Mouse (Mus musculus): Measurements from ENCODE around the gene Samd13. TPM values are rescaled to one million over a fixed set of nuclear protein-coding genes. Genes with fewer than 3 reads are reported as not detected.

Gene Samd13
- total and polyA plus RNA-seq, 2 experiments from 2014 or later, result 0.46 to 0.89 TPM

DNA sequence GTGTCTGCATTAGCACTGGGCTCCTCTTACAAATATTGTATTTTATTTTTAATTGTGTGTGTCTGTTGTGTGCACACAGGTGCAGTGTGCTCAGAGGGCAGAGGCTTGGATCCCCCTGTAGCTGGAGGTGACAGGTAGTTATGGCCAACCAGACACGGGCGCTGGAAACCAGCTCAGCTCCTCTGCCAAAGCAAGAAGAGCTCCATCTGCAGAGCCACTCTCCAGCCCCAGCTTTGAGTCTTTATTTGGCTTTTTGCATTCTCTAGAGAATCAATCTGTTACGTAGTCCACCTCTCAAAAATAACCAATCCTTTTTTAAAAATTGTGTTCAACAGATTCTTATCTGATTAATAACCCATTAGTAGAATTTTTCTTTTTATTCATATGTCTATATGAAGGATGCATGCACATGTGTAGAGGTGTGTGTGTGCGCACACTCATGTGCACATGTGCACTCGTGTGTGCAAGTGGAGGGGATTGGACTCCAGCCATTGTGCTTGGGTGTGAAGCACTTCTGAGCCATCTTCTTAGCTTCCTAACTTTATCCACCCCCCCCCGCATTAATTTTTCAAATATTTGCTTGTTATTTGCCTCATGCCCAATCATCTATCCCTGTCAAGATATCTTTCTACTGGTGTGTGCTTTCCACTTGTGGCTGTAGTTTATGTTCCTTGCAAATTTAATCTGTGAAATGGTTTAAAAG, 86.0 kb downstream of the Samd13 start:
- ATAC-seq (no peak), DNase-seq (ENCODE audit: low spot score) (no peak)
- Histone ChIP-seq H3K9me3 (ENCODE audit: low read length) (no peaks in the 10 kb centered on the region), H3K27ac (no peak overlapping the region), H3K36me3 (ENCODE audit: insufficient read depth, low read length) (no peaks in the 10 kb centered on the region), H3K27me3 (ENCODE audit: insufficient read depth, low read length) (no peaks in the 10 kb centered on the region), H3K4me2 (ENCODE audit: low read depth, low read length) (no peak overlapping the region), H3K4me1 (ENCODE audit: insufficient read depth, low read length) (no peaks in the 10 kb centered on the region), H3K4me3 (ENCODE audit: low read length) (no peak overlapping the region), H3K9ac (replicated peaks; ENCODE audit: low read length) (no peak overlapping the region)
- 83% methylated on average over 6 of the region's 6 CpGs for WGBS
- TF ChIP-seq CTCF (IDR thresholded peaks at IDR 0.05; ENCODE audit: low read depth), result no peak

DNA sequence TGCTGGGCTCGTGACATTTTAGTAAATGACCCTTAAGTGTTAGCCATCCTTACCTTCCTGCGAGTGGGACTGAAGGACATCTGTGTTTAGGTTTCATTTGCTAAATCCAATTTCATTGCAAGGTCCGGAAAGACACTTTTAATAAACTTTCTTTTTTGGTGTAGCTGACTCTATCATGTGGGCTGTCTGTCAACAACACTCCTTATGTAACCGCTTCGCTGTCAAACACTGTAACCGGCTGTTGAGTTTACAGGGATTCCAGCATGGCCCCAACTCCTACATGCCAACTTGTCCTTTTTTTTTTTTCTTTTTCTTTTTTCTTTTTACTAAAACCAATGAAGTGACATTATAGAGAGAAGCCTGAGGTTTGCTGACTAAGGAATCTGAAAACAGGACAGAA, 87.0 kb downstream of the Samd13 start:
- Histone ChIP-seq H3K4me2 (ENCODE audit: low read depth, low read length) (no peak overlapping the region), H3K36me3 (ENCODE audit: insufficient read depth, low read length) (no peaks in the 10 kb centered on the region), H3K9me3 (ENCODE audit: low read length) (no peaks in the 10 kb centered on the region), H3K4me1 (ENCODE audit: insufficient read depth, low read length) (no peaks in the 10 kb centered on the region), H3K4me3 (ENCODE audit: low read length) (no peak overlapping the region), H3K9ac (replicated peaks; ENCODE audit: low read length) (no peak overlapping the region), H3K27ac (no peak overlapping the region), H3K27me3 (ENCODE audit: insufficient read depth, low read length) (no peaks in the 10 kb centered on the region)
- TF ChIP-seq CTCF (IDR thresholded peaks at IDR 0.05; ENCODE audit: low read depth), result no peak
- ATAC-seq (no peak), DNase-seq (ENCODE audit: low spot score) (no peak)
- 89% methylated on average over 6 of the region's 6 CpGs for WGBS

DNA sequence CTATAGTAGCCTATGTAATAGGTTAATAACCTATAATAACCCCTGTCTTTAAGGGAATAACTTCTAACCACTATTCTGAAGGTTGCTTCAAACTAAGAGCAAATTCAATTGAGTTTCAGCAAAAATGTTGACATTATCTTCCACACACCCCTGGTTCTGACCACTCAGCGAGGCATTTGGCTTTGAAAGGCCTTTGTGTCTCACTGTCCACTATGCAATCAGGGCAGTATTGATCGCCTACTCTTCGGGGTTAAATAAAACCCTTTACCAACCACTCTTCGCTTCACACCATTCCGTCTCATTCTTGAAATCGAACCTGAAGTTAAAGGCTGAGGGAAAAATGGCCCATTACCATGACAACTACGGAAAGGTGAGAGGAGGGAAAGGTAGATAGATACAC, 88.5 kb downstream of the Samd13 start:
- TF ChIP-seq CTCF (IDR thresholded peaks at IDR 0.05; ENCODE audit: low read depth), result no peak
- Histone ChIP-seq H3K9ac (replicated peaks; ENCODE audit: low read length) (no peak overlapping the region), H3K4me2 (ENCODE audit: low read depth, low read length) (no peak overlapping the region), H3K27ac (no peak overlapping the region), H3K9me3 (ENCODE audit: low read length) (no peaks in the 10 kb centered on the region), H3K4me3 (ENCODE audit: low read length) (no peak overlapping the region), H3K36me3 (ENCODE audit: insufficient read depth, low read length) (no peaks in the 10 kb centered on the region), H3K27me3 (ENCODE audit: insufficient read depth, low read length) (no peaks in the 10 kb centered on the region), H3K4me1 (ENCODE audit: insufficient read depth, low read length) (no peaks in the 10 kb centered on the region)
- ATAC-seq (no peak), DNase-seq (ENCODE audit: low spot score) (no peak)
- WGBS, result 92% methylated on average over 7 of the region's 7 CpGs

DNA sequence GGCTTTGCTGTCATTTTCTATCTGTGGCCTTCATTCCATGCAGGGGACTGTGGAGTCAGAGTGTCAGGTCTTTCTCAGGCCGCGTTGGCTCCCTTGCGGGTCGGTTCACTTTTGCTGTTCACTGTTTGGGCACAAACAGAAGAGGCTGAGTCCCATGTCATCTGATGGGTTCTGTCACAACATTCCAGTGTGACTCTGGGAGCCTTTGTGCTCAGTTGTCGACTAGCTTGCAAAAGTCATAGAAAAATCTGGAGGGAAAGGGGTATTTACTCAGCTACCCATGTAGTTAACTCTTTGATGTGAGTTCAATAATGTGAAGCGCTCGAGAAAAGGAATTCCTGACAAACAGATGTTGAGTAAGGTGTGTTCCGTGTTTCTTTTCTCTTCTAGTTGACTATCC, 89.0 kb downstream of the Samd13 start:
- no peak overlapping the region for H3K27ac ChIP-seq
- H3K9me3 ChIP-seq (ENCODE audit: low read length), result no peaks in the 10 kb centered on the region
- H3K4me3 ChIP-seq (ENCODE audit: low read length), result no peak overlapping the region
- ATAC-seq (no peak), DNase-seq (ENCODE audit: low spot score) (no peak)
- WGBS, result 89% methylated on average over 8 of the region's 8 CpGs
- H3K36me3 ChIP-seq (ENCODE audit: insufficient read depth, low read length), result no peaks in the 10 kb centered on the region
- no peak for TF ChIP-seq CTCF (IDR thresholded peaks at IDR 0.05; ENCODE audit: low read depth)
- no peaks in the 10 kb centered on the region for H3K27me3 ChIP-seq (ENCODE audit: insufficient read depth, low read length)
- H3K4me2 ChIP-seq (ENCODE audit: low read depth, low read length), result no peak overlapping the region
- no peak overlapping the region for H3K9ac ChIP-seq (replicated peaks; ENCODE audit: low read length)
- H3K4me1 ChIP-seq (ENCODE audit: insufficient read depth, low read length), result no peaks in the 10 kb centered on the region

DNA sequence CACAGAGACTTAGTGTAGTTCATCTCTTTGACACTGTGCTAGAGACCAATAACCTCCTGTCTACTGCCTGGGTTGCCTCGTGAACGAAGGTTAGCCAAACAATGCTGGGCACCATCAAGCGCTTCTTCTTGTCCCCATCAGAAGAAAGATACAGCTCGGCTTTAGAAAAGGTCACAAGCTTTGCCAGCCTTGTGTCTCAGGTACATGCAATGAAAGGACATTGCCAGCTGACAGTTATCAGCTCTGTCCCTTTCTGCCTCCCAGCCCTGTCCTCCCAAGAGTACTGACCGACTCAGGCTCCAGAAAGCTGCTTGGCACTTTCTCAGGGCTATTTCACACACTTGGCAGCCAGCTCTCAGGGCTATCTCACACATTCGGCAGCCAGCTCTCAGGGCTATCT, 90.0 kb downstream of the Samd13 start:
- Histone ChIP-seq H3K27ac (no peak overlapping the region), H3K9me3 (ENCODE audit: low read length) (no peaks in the 10 kb centered on the region), H3K27me3 (ENCODE audit: insufficient read depth, low read length) (no peaks in the 10 kb centered on the region), H3K4me1 (ENCODE audit: insufficient read depth, low read length) (no peaks in the 10 kb centered on the region), H3K4me3 (ENCODE audit: low read length) (no peak overlapping the region), H3K36me3 (ENCODE audit: insufficient read depth, low read length) (no peaks in the 10 kb centered on the region), H3K9ac (replicated peaks; ENCODE audit: low read length) (no peak overlapping the region), H3K4me2 (ENCODE audit: low read depth, low read length) (no peak overlapping the region)
- ATAC-seq (no peak), DNase-seq (ENCODE audit: low spot score) (no peak)
- no peak for TF ChIP-seq CTCF (IDR thresholded peaks at IDR 0.05; ENCODE audit: low read depth)
- WGBS, result 88% methylated on average over 6 of the region's 6 CpGs

Other genes with a start within 250 kb of the Samd13 start
- gene Ctbs, start 235.8 kb downstream of the Samd13 start, total RNA-seq (2014; rRNA removed), result 6.6 and 11.4 TPM in 2 replicates
- 5.7 and 6.2 TPM in 2 replicates for gene Ctbs, start 235.8 kb downstream of the Samd13 start, polyA plus RNA-seq (2015; fragmentation: Nextera tagmentation; extraction: Ambion mirVana)
- gene Spata1, start 185.8 kb downstream of the Samd13 start, total RNA-seq (2014; rRNA removed), result 1.4 and 5.6 TPM in 2 replicates
- gene Spata1, start 185.8 kb downstream of the Samd13 start, polyA plus RNA-seq (2015; fragmentation: Nextera tagmentation; extraction: Ambion mirVana), result 3.2 and 4.9 TPM in 2 replicates
- 100 and 119 TPM in 2 replicates for gene Gng5, start 185.8 kb downstream of the Samd13 start, total RNA-seq (2014; rRNA removed)
- gene Gng5, start 185.8 kb downstream of the Samd13 start, polyA plus RNA-seq (2015; fragmentation: Nextera tagmentation; extraction: Ambion mirVana), result 411 and 424 TPM in 2 replicates
- 20.5 and 21.0 TPM in 2 replicates for gene Rpf1, start 164.2 kb downstream of the Samd13 start, total RNA-seq (2014; rRNA removed)
- 25.9 and 29.0 TPM in 2 replicates for gene Rpf1, start 164.2 kb downstream of the Samd13 start, polyA plus RNA-seq (2015; fragmentation: Nextera tagmentation; extraction: Ambion mirVana)
- gene Uox, start 115.2 kb downstream of the Samd13 start, total RNA-seq (2014; rRNA removed), result 0.16 TPM in 1 of 2 replicates, not detected in the other
- gene Uox, start 115.2 kb downstream of the Samd13 start, polyA plus RNA-seq (2015; fragmentation: Nextera tagmentation; extraction: Ambion mirVana), result 0.14 and 0.20 TPM in 2 replicates
- not detected in 2 replicates for gene Dnase2b, start 70.0 kb downstream of the Samd13 start, total RNA-seq (2014; rRNA removed)
- gene Dnase2b, start 70.0 kb downstream of the Samd13 start, polyA plus RNA-seq (2015; fragmentation: Nextera tagmentation; extraction: Ambion mirVana), result not detected in 2 replicates
- not detected in 2 replicates for gene 4930503B20Rik, start 34.3 kb downstream of the Samd13 start, total RNA-seq (2014; rRNA removed)
- not detected in 2 replicates for gene 4930503B20Rik, start 34.3 kb downstream of the Samd13 start, polyA plus RNA-seq (2015; fragmentation: Nextera tagmentation; extraction: Ambion mirVana)
- 235 and 238 TPM in 2 replicates for gene Prkacb, start 127.4 kb upstream of the Samd13 start, total RNA-seq (2014; rRNA removed)
- gene Prkacb, start 127.4 kb upstream of the Samd13 start, polyA plus RNA-seq (2015; fragmentation: Nextera tagmentation; extraction: Ambion mirVana), result 167 and 180 TPM in 2 replicates
- 20.4 and 23.9 TPM in 2 replicates for gene Ttll7, start 166.8 kb upstream of the Samd13 start, total RNA-seq (2014; rRNA removed)
- gene Ttll7, start 166.8 kb upstream of the Samd13 start, polyA plus RNA-seq (2015; fragmentation: Nextera tagmentation; extraction: Ambion mirVana), result 7.9 and 8.6 TPM in 2 replicates